Mouse (Mus musculus) heart, adult 2 months (tissue): ENCODE data around the gene Cuedc2. TPM values are rescaled to one million over a fixed set of nuclear protein-coding genes. Genes with fewer than 3 reads are reported as not detected.

Source experiments
- DNase-seq, 2 experiments: peaks; one replicate each; pipeline ENCODE4 v3.0.0; 2021
- H3K27ac ChIP-seq: fragments of 200-600 bp; 2 replicates; pipeline ENCODE4 v1.8.1; 2022
- H3K27me3 ChIP-seq: fragments of 200-500 bp; 2 replicates; pipeline ENCODE4 v1.6.1; 2012; ENCODE audit warnings: mild to moderate bottlenecking, low read length, inconsistent platforms, mixed read lengths; ENCODE audit not compliant: control insufficient read depth, insufficient read depth
- H3K36me3 ChIP-seq: fragments of 200-500 bp; 2 replicates; pipeline ENCODE4 v1.6.1; 2012; ENCODE audit warnings: low read length, inconsistent platforms; ENCODE audit not compliant: control insufficient read depth, insufficient read depth
- H3K4me1 ChIP-seq: fragments of 200-500 bp; 2 replicates; pipeline ENCODE4 v1.6.1; 2011; ENCODE audit warnings: low read length; ENCODE audit not compliant: control insufficient read depth, insufficient read depth
- H3K4me3 ChIP-seq: fragments of 200-600 bp; 2 replicates; pipeline ENCODE4 v1.8.1; 2022
- H3K79me2 ChIP-seq: fragments of 200-500 bp; replicated peaks from 2 replicates; pipeline ENCODE4 v1.6.1; 2012; ENCODE audit warnings: mild to moderate bottlenecking, inconsistent platforms, low read length, moderate library complexity, mixed read lengths; ENCODE audit not compliant: control insufficient read depth, insufficient read depth
- H3K9ac ChIP-seq: fragments of 200-500 bp; 2 replicates; pipeline ENCODE4 v1.6.1; 2012; ENCODE audit warnings: low read depth, mild to moderate bottlenecking, control low read depth, inconsistent platforms, low read length, mixed read lengths
- CTCF ChIP-seq: fragments of 200-600 bp; IDR thresholded peaks from 2 replicates; pipeline ENCODE4 v1.8.1; 2022; ENCODE audit warnings: antibody characterized with exemption, mild to moderate bottlenecking, moderate library complexity
- EP300 ChIP-seq: fragments of 200-500 bp; IDR thresholded peaks from 2 replicates; pipeline ENCODE4 v1.6.1; 2011; ENCODE audit warnings: low read depth, low read length, control low read depth; ENCODE audit not compliant: insufficient read depth
- POLR2A ChIP-seq: fragments of 200-500 bp; IDR thresholded peaks from 2 replicates; pipeline ENCODE4 v1.6.1; 2011; ENCODE audit warnings: mild to moderate bottlenecking, low read depth, low read length, control low read depth; ENCODE audit not compliant: insufficient read depth
- WGBS: fragments of 180-500 bp; shearing (Covaris S2); methylation state at CpG from one replicate; pipeline ENCODE4 v1.1.7; 2018; 5-methylcytosine and 5-hydroxymethylcytosine counted together
- intact Hi-C: fragments of 180-260 bp; cut with DNase I; formaldehyde crosslinking; loops from one replicate; pipeline ENCODE4 v1.15.1; 2025
- microRNA-seq, 2 experiments: library from miRNA; unstranded; fragments of <30 nt; microRNA quantifications; one replicate each; pipeline ENCODE4 v1.2.0; 2021
- polyA plus RNA-seq: library from polyadenylated mRNA; depleted of rRNA; stranded (reverse); fragments of >200 nt; gene quantifications from 2 replicates; pipeline ENCODE4 v1.2.3, GENCODE M21; 2012; rRNA removed
- total RNA-seq, 2 experiments: library from RNA; stranded (reverse); gene quantifications; 2 replicates each; pipeline ENCODE4 v1.2.3; 2021

Gene Cuedc2
- total and polyA plus RNA-seq, 3 experiments, result 58.7 to 91.3 (median 79.8) TPM

- Histone ChIP-seq H3K9ac (no peak overlapping the region), H3K27ac (no peak overlapping the region), H3K4me3 (no peak overlapping the region), H3K27me3 (no peaks in the 10 kb centered on the region), H3K36me3 (no peaks in the 10 kb centered on the region), H3K79me2 (no peaks in the 10 kb centered on the region), H3K4me1 (no peaks in the 10 kb centered on the region)
- intact Hi-C loops, result no loop called here
- DNase-seq, result no peak
- WGBS, result 84% methylated on average over 4 of the region's 4 CpGs
- no peak for TF ChIP-seq POLR2A
- no peak for TF ChIP-seq EP300
- no peak for TF ChIP-seq CTCF
Observed at GRCm38 (mm10) chr19:46284686-46285085, 53.8 kb downstream of the Cuedc2 start.

GRCm38 (mm10) chr19:46282081-46282849 lies 56.2 kb downstream of the Cuedc2 start:
- Histone ChIP-seq H3K79me2 (no peaks in the 10 kb centered on the region), H3K27me3 (no peaks in the 10 kb centered on the region), H3K4me1 (no peaks in the 10 kb centered on the region), H3K9ac (no peak overlapping the region), H3K27ac (no peak overlapping the region), H3K4me3 (no peak overlapping the region), H3K36me3 (no peaks in the 10 kb centered on the region)
- DNase-seq, result no peak
- 96% methylated on average over 11 of the region's 11 CpGs for WGBS
- TF ChIP-seq CTCF, result peak; percentile 5; the same call in 1 of the 2 replicates
- no peak for TF ChIP-seq EP300
- TF ChIP-seq POLR2A, result no peak
- intact Hi-C loops, result no loop called here

Small RNAs within 50 kb of the gene (microRNA-seq; reads per million reads assigned to microRNA genes)
- 1.2 to 3.4 reads per million in 2 experiments for gene Mir146b

Other genes starting within 250 kb of the Cuedc2 start
- under 1 TPM; 0.27 to 0.55 TPM for gene Elovl3, start 206.8 kb downstream of the Cuedc2 start, total RNA-seq
- 0.31 and 1.6 TPM in 2 replicates for gene Elovl3, start 206.8 kb downstream of the Cuedc2 start, polyA plus RNA-seq
- 1 to 10 TPM; 1.2 to 1.8 TPM for gene Pitx3, start 190.4 kb downstream of the Cuedc2 start, total RNA-seq
- 0.39 and 0.82 TPM in 2 replicates for gene Pitx3, start 190.4 kb downstream of the Cuedc2 start, polyA plus RNA-seq
- gene Gbf1, start 186.2 kb downstream of the Cuedc2 start, total RNA-seq, result 10 to 100 TPM; 39.9 to 40.0 TPM
- 49.3 and 52.1 TPM in 2 replicates for gene Gbf1, start 186.2 kb downstream of the Cuedc2 start, polyA plus RNA-seq
- gene Nfkb2, start 34.4 kb downstream of the Cuedc2 start, total RNA-seq, result 10 to 100 TPM; 18.3 to 20.4 TPM
- gene Nfkb2, start 34.4 kb downstream of the Cuedc2 start, polyA plus RNA-seq, result 22.1 and 22.6 TPM in 2 replicates
- under 1 TPM; 0.60 to 0.80 TPM for gene Psd, start 11.5 kb downstream of the Cuedc2 start, total RNA-seq
- 1.4 and 1.6 TPM in 2 replicates for gene Psd, start 11.5 kb downstream of the Cuedc2 start, polyA plus RNA-seq
- gene Fbxl15, start 10.5 kb downstream of the Cuedc2 start, total RNA-seq, result 1 to 10 TPM; 5.3 TPM
- gene Fbxl15, start 10.5 kb downstream of the Cuedc2 start, polyA plus RNA-seq, result 5.3 and 8.0 TPM in 2 replicates
- 1 to 10 TPM; 2.6 to 3.1 TPM for gene Mfsd13a, start 2.4 kb upstream of the Cuedc2 start, total RNA-seq
- gene Mfsd13a, start 2.4 kb upstream of the Cuedc2 start, polyA plus RNA-seq, result 3.2 and 4.5 TPM in 2 replicates
- under 1 TPM; 0.34 to 0.43 TPM for gene 2310034G01Rik, start 11.6 kb upstream of the Cuedc2 start, total RNA-seq
- gene 2310034G01Rik, start 11.6 kb upstream of the Cuedc2 start, polyA plus RNA-seq, result 0.66 and 0.73 TPM in 2 replicates
- gene Actr1a, start 57.0 kb upstream of the Cuedc2 start, total RNA-seq, result 10 to 100 TPM; 82.1 to 90.5 TPM
- 73.3 and 104 TPM in 2 replicates for gene Actr1a, start 57.0 kb upstream of the Cuedc2 start, polyA plus RNA-seq
- gene Sufu, start 58.2 kb upstream of the Cuedc2 start, total RNA-seq, result 10 to 100 TPM; 10.6 to 11.0 TPM
- gene Sufu, start 58.2 kb upstream of the Cuedc2 start, polyA plus RNA-seq, result 8.7 and 9.0 TPM in 2 replicates
- gene Trim8, start 163.0 kb upstream of the Cuedc2 start, total RNA-seq, result 10 to 100 TPM; 39.2 to 39.8 TPM
- gene Trim8, start 163.0 kb upstream of the Cuedc2 start, polyA plus RNA-seq, result 17.2 and 24.1 TPM in 2 replicates
- 10 to 100 TPM; 36.1 to 43.4 TPM for gene Arl3, start 234.5 kb upstream of the Cuedc2 start, total RNA-seq
- 38.3 and 57.0 TPM in 2 replicates for gene Arl3, start 234.5 kb upstream of the Cuedc2 start, polyA plus RNA-seq
- 1 to 10 TPM; 2.4 to 3.6 TPM for gene Sfxn2, start 234.7 kb upstream of the Cuedc2 start, total RNA-seq
- gene Sfxn2, start 234.7 kb upstream of the Cuedc2 start, polyA plus RNA-seq, result 2.3 and 2.7 TPM in 2 replicates